Mouse (Mus musculus) megakaryocyte progenitor cell, adult 5-6 weeks (primary cell): ENCODE data around the gene Ptpru. TPM values are rescaled to one million over a fixed set of nuclear protein-coding genes. Genes with fewer than 3 reads are reported as not detected.

ENCODE experiments used
- ATAC-seq: replicated peaks from 2 replicates; pipeline ENCODE4 v1.8.0; 2016; ENCODE audit warnings: mild to moderate bottlenecking, moderate TSS enrichment, inconsistent platforms; ENCODE audit not compliant: poor library complexity
- total RNA-seq, 2 experiments: library from RNA; stranded (forward) in 1 of 2; stranded (reverse) in 1 of 2; fragments of 157-497, 149-512 nt in 1 of 2; fragments of 200-1000 nt in 1 of 2; gene quantifications; 2 replicates each; pipeline versions ENCODE4 v1.2.3 to v1.2.4; 2015 to 2017

Ptpru gene
- total RNA-seq (2015) (11.2 and 16.7 TPM in 2 replicates), total RNA-seq (2017) (3.4 and 4.0 TPM in 2 replicates)

DNA sequence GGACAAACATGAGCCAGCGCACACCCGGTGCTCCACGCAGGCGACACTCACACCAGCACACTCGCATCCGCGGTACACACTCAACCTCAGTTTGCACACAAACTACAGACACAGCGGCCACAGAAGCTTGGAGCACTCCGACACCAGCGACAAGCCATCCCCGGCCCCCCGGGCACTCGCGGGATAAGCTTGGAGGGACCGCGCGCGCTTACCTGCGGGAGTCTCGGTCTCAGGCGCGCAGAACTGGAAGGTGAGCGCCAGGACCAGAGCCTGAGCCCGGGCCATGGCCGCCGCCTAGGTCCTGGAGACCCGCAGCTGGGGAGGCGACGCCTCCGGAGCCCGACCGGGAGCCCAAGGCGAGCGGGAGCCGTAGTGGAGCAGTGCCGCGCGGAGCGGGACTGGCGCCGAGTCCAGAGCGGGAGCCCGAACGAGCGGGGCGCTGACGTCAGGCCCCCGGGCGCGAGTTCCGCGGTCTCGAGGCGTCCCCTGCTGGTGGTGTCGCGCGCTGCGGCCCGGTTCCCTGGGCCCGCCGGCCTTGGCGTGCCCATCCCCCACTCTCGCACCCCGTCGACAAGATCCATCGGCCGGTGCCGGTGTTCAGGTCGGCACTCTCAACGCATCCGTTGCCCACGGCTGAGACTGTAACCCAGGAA is at the start of gene Ptpru:
TSS of gene Ptpru (minus strand) at position 417 of the 653 bp plus-strand sequence.
- peak; percentile 82 for ATAC-seq

DNA sequence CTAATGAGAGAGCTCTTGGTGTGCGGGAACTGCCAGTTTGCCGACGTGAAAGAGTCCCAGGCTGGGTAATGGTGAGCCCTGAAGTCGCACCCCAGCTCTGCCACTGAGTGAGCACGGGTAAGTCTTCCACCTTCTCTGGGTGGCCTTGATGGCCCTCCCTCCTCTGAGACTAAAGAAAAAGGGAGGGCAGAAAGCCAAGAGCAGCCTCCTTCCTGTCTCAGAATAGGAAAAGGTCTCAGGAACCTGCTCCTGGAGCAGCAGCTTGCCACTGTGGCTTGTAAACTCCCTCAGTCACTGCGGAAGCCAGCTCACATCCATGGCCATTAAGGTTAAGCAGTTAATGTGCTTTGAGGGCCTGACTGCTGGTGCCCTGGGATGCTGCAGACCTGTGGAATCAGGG is 47.3 kb upstream of the Ptpru start:
- ATAC-seq = no peak

DNA sequence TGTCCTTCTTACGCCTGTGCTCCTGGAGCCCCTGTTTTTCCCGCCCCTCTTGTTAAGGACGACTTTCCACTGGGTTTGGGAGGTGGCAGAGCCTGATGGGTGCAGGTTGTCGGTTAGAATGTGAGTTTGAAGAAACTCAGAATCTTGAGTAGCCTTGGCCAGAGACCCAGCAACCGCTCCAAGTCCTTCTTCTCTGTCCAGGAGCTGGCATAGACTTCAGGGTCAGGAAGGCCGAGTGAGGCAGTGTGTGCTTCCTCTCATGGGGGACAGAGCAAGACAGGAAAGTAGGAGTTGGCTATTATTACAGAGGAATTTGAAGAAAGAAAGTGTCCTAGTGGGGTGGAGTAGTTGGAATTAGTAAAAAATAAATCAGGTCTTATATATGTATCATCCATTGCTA is 45.5 kb upstream of the Ptpru start:
- no peak for ATAC-seq

DNA sequence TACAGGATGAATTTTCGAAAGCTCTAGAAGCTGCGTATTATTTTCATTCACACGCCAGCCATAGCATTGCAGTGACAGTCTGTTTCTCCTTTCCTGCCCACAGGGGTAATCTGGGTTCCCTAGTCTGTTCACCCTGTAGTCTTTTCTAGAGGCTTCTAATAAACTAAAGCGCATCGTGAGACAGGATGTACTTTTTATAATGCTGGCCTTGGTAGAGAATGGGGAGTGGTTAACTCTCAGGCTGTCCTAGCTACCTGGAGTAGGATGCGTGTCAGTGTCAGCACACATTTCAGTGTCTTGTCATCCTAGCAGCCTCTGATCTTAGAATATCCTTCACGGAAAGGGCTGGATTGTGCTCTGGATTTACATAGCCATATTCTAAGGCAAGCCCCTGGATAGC is 43.2 kb upstream of the Ptpru start:
- ATAC-seq = no peak

DNA sequence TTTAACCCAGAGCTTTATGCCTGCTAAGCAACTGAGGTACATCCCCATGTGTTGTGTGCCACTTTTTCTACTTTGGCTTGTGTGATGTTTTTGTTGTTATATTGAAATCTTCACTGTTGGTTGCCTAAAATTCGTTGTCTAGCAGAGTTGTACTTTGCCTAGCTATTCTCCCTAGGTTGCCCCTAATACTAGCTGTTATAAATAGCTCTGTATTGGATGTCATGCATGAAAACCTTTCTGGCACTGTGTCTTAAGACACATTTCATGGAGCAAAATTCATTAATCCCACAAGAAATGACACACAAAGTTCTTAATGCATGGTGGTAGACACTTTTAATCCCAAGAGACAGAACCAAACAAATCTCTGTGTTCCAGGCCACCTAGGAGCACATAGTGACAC is 41.6 kb upstream of the Ptpru start:
- no peak for ATAC-seq

DNA sequence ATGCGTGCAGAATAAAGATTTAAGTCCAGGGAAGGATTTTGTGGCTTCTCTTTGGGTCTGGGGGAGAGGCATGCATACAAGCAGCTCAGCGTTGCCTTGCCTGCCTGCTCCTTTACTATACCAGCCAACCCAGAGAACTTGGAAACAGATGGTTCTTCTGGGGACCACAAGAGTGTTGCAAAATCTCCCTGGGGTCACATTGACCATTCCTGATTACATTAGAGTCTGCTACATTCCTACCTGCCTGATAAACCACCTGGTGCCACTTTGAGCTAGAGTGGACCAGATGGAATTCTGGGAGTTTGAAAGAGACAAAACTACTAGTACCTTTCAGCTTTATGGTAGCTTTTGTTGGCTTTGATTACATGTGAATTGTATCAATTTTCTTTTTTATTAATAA is 38.7 kb upstream of the Ptpru start:
- no peak for ATAC-seq

DNA sequence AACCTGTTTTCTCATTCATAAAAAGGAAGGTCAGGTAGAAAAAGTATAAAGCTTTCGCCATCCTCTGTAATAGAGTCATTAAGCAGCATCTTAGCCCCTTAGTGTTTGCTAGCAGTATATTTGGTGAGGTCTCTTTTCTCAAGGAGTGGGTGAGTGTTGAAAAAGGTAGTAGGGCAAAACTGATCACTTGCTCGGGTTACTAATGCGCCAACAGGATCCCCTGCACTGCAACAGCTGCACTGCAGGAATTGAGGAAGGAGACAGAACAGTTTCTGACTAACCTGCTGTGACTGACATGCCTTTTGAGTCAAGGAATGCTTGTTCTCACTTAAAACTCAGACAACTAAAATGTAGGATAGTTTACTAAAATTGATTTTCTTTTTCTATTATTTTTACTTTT is 37.2 kb upstream of the Ptpru start:
- ATAC-seq = no peak

DNA sequence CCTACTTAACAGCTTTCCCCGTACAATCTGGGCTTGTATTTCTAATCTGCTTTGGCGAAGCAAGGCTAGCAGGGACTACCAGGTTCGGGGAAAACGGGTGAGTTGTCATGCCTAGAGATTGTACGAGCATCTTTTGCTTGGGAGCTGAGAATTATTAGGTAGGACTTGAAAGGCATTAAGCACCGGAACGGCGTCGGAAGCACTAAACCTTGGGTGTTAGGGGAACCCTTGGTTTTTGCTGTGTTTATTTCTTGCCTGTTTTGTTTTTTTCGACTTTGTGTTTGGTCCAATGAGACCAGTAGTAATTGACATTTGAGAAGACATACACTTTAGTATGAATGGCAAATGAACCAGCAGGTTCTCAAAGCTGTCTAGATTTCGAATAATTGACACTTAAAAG is 36.5 kb upstream of the Ptpru start:
- ATAC-seq = no peak

DNA sequence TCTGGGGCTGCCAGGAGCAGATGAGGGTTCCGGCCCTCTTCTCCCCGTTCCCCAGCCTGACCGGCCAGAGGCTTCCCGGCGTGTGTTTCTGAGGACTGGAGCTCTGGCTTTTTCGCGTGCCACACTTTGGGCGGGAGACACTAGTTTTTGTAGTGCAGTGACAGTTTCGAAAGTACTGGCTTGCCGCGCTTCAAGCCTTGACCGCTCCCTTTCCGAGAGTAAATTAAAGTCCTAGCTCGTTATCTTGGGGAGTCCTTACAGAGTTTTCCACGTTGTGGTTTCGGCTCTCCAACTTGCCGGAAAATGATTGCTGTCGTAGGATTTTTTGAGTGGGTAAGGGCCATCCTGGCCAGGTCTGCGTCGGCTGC is 36.1 kb upstream of the Ptpru start:
- ATAC-seq = peak; percentile 17

DNA sequence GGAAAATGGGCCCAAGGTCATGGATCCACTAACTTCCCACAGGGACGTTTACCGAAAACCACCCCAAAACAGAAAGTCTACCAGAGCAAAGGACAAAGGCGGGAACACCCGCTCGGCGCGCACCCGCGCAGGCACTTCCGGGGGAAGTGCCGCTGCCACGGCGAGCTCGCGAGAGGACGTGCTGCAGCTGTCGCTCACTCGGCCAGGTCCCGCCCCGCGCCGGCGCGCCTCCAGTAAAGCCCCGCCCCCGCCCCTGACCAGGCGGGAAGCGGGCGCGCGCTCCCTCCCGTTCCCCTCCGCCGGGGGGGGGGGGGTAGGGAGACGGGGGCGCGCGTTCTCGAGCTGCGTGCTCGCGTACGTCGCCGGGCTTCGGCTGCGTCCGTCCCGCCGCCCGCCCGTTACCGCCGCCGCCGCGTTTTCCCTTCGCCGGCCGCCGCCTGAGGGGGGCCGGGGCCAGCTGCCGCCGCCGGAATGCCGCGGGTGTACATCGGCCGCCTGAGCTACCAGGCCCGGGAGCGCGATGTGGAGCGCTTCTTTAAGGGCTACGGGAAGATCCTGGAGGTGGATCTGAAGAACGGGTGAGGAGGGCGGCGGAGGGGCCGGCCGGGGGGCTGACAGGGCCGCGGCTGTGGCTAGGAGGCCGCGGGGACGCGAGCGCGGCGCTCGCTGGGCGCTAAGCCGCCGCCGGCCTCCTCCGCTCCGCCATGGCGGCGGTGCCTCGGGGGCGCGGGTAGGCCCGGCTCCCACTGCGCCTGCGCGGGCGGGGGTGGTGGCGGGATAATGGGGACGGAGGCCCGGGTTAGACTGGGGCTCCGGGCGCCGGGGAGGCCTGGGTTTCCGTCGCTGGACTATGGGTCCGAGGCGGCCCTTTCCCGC is 35.4 kb upstream of the Ptpru start, which contains the start of gene Srsf4:
TSS of gene Srsf4 (plus strand) at position 325 of the 876 bp plus-strand sequence.
- ATAC-seq = peak; percentile 89

DNA sequence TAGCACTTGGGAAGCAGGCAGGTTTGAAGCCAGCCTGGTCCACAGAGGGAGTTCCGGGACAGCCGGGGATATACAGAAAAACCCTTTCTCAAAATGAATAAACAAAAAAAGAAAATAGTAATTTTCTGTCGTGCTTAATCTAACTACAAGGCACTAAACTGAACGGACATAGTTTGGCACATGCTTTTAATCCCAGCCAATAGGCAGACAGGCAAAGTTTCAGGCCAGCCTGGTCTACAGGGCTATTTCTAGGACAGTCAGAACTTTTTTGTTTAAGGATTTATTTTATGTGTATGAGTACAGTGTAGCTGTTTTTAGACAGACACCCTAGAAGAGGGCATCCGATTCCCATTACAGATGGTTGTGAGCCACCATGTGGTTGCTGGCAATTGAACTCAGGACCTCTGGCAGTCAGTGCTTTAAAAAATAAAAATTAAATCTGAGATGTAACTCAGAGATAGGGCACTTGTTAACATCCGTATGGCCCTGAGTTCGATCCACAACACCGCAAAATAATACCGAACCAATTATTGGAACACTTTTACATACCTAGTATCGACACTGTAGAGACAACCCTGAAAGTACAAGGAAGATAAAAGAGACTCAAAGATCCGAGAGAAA is 34.7 kb upstream of the Ptpru start:
- ATAC-seq = no peak

DNA sequence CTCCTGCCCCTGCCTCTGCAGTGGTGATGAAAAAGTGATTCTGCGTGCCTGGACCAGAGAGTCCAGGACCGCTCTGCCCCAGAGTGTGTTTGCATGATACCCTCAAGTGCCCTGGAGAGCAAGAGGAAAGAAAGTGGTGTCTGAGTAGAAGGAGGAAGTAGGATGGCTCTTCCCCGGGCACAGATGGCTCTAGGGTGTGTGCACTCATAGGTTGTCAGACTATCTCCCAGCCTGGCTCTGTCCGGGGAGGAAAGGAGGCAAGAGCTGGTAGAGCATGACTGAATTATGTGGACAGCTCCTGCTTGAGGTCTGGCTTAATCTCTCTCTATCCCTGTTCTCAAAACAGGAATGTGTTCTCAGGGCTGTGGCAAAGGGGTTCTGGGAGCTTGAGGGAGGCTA is 23.3 kb upstream of the Ptpru start:
- peak; percentile 70 for ATAC-seq

DNA sequence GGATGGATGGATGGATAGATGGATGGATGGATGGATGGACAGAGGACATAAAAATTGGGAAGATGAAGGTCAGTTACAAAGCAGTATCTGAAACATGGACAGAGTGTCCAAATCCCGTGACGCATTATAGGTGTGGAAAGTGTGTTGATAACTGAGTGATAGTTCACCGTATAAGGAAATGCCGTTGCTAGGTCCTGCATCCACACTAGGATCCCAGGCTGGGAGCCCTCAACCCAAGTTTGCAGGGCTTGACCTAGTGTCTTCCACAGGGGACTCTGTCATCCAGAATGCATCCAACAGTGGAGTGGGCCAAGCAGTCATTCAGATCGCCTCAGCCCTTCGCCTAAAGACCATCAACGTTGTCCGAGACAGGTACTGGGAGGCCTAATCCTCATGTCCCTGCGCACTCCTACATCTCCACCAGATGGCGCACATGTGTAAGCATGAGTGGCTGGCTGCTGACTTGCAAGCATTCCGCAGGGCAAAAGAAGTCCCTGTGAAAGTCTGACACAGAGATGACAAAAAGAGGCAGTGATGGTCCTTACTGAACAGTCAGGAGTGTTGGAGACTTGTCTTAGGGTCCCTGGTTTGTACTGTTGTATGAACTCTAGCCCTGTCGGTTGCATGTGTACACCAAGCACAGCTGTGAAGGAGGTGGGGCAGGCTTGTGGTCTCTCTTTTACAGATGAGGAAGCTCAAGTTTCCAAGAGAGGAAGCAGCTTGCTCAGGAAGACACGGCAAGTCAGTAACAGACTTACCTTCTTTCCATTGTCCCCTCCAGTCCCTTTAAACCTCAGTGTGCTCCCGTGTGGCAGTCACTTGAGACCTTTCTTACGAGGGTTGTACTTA is 22.6 kb upstream of the Ptpru start:
- peak; percentile 84 for ATAC-seq

DNA sequence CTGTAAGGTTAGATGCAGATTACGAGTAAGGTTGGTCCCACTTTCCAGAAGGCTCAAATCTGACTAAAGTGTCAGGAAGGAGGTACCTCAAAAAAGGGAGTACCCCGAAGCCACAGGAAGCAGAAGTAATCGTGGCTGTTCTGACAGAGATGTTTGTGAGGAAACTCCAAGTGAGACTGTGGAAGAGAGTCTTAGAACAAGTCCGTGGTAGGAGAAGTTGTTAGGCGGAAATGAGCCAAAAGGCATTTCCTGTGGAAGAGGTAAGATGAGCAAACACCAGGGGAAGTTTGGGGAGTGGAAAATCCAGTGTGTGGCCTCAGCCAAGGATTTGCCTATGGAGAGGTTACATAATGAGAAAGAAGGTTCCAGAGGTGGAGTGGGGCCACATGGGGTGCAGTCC is 16.9 kb upstream of the Ptpru start:
- peak; percentile 77 for ATAC-seq

DNA sequence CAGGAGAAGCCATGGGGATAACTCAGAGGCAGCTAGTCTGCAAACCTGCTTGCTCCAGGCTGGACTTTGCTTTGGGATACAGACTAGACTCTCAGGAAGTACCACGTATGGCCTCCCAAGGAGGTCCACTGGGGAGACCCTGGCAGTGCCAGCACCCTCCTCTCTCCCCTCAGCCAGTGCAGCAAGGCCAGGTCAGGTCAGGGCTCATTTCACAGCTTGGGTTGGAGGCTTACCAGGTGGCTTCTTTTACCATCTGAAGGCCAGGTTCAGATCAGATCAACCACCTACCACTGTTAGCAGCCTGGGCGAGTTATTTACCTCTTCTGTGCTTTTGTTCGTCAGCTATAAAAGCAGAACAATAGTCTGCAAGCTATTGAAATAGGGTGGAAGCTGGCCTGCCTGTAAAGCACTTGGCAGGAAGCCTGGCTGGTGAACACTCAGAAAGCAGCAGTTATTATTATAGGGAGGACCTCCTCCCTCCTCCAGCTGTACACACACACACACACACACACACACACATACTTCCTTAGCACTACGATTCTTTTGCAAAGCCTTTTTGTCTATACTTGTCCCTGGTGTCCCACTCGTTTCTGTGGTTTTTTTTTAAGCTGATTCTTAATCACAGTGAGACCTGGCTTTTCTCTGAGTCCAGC is 12.0 kb upstream of the Ptpru start:
- no peak for ATAC-seq

DNA sequence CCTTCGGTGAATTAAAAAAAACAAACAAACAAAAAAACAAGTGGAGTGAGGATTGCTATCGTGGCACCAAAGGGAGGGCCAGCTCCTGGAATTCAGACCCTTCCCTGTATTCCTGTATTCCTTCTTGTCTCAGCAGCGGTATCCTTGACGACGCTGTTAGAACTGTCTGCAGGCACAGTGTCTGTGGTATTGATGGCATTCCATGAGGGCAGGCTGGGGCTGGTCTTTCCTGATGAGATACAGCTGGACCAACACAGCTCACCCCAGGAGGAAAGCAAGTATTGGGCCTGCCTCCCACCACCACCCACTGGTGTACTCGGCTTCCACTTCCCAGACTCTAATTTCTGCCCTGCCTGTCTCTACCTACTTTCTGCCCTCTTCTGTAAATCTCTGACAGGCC is 10.0 kb upstream of the Ptpru start:
- ATAC-seq = no peak

DNA sequence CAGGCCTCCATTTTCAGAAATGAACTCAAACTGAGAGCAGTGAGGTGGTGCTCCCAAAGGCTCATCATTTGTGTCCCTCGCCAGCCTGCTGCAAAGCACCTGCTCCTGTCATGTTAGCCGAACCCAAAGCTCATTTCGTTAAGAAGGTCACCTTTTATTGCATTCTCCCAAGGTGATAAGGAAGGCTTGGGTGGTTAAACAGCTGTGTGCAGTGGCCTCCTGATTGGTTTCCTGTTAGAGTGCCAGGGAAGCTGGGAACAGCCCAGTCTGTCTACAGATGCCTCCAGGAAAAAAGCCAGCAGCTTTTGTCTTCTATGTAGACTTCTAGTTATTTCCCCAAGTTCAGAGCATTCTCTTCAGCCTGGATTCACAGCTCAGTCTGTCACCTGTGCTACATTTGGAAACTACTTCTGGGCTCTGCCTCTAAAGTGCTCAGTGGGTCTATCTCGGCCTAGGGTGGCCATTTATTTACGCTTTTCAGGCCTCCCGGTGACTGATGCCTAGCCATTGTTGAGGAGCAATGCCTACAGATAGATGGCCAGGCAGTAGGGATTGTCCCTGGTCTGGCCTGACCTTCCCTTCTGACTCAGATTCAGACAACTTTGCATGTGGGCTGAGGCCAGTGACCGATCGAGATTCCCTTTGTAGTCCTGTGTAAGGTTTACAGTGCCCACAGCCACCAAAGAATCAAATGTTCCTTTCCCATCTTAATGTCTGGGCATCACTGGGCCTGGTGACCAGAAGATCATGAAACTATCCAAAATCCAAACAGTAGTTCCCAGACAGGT is 8.1 kb upstream of the Ptpru start:
- no peak for ATAC-seq

DNA sequence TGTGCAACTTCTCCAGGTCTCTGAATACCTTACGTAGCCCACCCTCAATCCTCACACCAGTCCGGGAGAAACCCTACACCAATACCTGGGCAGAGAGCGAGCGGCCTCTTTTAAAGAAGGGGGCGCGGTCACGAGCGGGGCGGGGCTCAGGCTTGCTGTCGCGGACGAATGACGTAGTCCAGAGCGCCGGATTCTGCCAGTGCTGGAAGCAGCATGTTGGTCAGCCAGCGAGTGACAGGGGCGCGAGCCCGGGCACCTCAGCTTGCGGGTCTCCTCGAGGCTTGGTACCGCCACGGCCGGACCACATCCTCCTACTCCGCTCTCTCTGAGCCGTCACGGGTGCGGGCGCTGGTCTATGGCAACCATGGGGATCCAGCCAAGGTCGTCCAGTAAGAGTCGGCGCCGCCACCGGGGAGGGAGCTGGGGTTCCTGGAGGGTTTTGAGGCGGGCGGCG is 5.2 kb upstream of the Ptpru start, which contains the start of gene Mecr:
TSS of gene Mecr (plus strand) at position 181 of the 454 bp plus-strand sequence.
- peak; percentile 98 for ATAC-seq

DNA sequence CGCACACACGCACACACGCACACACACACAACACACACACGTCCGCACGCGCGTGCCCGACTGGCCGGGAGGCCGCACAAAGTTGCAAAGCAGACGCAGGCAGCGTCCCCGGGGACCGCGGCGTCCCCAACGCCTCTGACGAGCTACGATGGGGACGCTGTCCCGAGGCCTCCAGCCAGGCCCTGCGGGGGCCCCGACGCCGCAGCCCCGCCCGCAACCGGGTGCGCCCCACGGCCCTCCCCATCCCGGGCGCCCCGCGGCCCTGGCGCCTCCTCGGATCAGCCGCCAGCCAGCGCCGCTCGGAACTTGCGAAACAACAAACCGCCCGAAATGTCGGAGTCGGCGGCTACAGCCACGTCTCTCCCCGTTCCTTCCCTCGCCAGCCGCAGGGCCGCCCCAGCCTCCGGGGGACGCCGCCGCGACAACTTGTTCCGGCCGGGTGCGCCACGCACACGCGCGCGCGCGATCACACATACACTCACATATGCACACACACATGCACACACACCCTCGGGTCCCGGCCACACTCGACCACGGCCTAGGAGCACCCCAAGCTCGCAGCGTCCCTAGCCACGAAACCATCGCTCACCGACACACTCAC is 1.1 kb downstream of the Ptpru start:
- ATAC-seq = peak; percentile 34
